ENCODE assay signal across 27 mouse cellular contexts in genomic region chr14:22715581-22716378, GRCm38 (mm10).
A peak's percentile ranks its signal among the peaks of the same experiment; 100 is the strongest.
DNase-seq lines count a peak whose midpoint lies in the region; ATAC-seq lines count a peak whose summit lies in the region.
"Had no signal": no experiment of that assay in that cellular context is flagged by ENCODE, and none has a peak within 500 bp of the region (broad histone marks: within the 10 kb centered on the region; RNA-seq: fewer than 3 reads in every experiment).

No protein-coding gene starts in this region.

- no peak overlapping the region for H3K4me3 ChIP-seq in lung, embryonic 15.5 days
- no peak overlapping the region for H3K4me3 ChIP-seq in kidney, embryonic 14.5 days (ENCODE audit: low read length)
- H3K4me3 ChIP-seq in limb, embryonic 10.5 days: no peak overlapping the region
- H3K4me3 ChIP-seq: embryonic facial prominence, embryonic 12.5 days; heart, adult 2 months; hindbrain, embryonic 12.5 days; midbrain, embryonic 13.5 days; neural tube, embryonic 13.5 days had no signal

- WGBS in lung, embryonic 15.5 days: 38% methylated on average over 6 of the region's 6 CpGs
- 53% methylated on average over 6 of the region's 6 CpGs for WGBS in kidney, embryonic 14.5 days
- WGBS in limb, embryonic 10.5 days: 75% methylated on average over 6 of the region's 6 CpGs

- H3K9me3 ChIP-seq in lung, embryonic 15.5 days: no peaks in the 10 kb centered on the region
- no peaks in the 10 kb centered on the region for H3K9me3 ChIP-seq in kidney, embryonic 14.5 days (ENCODE audit: control insufficient read depth, low read length)
- H3K9me3 ChIP-seq in limb, embryonic 10.5 days (replicated peaks): no peaks in the 10 kb centered on the region
- H3K9me3 ChIP-seq: embryonic facial prominence, embryonic 12.5 days; hindbrain, embryonic 12.5 days; midbrain, embryonic 13.5 days; neural tube, embryonic 13.5 days had no signal

- H3K27me3 ChIP-seq in lung, embryonic 15.5 days: no peaks in the 10 kb centered on the region
- no peaks in the 10 kb centered on the region for H3K27me3 ChIP-seq in kidney, embryonic 14.5 days (ENCODE audit: control insufficient read depth, insufficient read depth, low read length)
- H3K27me3 ChIP-seq in limb, embryonic 10.5 days (ENCODE audit: low read depth, poor library complexity, severe bottlenecking): peaks cover 24% of the 10 kb centered on the region
- H3K27me3 ChIP-seq: embryonic facial prominence, embryonic 12.5 days; hindbrain, embryonic 12.5 days had no signal

- 0 out of 2 replicates have a peak, but pooled peaks have one; percentile 44 for ATAC-seq in lung, embryonic 15.5 days (ENCODE audit: borderline replicate concordance, extremely low read depth, low FRiP score, low TSS enrichment)
- ATAC-seq in kidney, embryonic 14.5 days (ENCODE audit: low FRiP score, low TSS enrichment): peak; percentile 66
- ATAC-seq: forebrain, embryonic 14.5 days; hindbrain, postnatal 0 days; intestine, postnatal 0 days; midbrain, embryonic 13.5 days had no signal

- H3K4me1 ChIP-seq in lung, embryonic 15.5 days: peaks cover 22% of the 10 kb centered on the region; the same call in 1 of the 2 replicates
- peaks cover 7% of the 10 kb centered on the region; the same call in 1 of the 2 replicates for H3K4me1 ChIP-seq in kidney, embryonic 14.5 days (ENCODE audit: control insufficient read depth, insufficient read depth, low read length)
- peaks cover 18% of the 10 kb centered on the region for H3K4me1 ChIP-seq in limb, embryonic 10.5 days

- no peak overlapping the region for H3K4me2 ChIP-seq in lung, embryonic 15.5 days
- no peak overlapping the region for H3K4me2 ChIP-seq in kidney, embryonic 14.5 days (replicated peaks; ENCODE audit: low read depth, low read length)
- H3K4me2 ChIP-seq: embryonic facial prominence, embryonic 12.5 days; hindbrain, embryonic 12.5 days; midbrain, embryonic 13.5 days; neural tube, embryonic 13.5 days had no signal

- peak overlapping the region; percentile 29; the same call in 1 of the 2 replicates for H3K27ac ChIP-seq in lung, embryonic 15.5 days
- no peak overlapping the region; the same call in 1 of the 2 replicates for H3K27ac ChIP-seq in kidney, embryonic 14.5 days (ENCODE audit: low read depth, low read length)
- H3K27ac ChIP-seq in limb, embryonic 10.5 days: no peak overlapping the region
- H3K27ac ChIP-seq: embryonic facial prominence, embryonic 12.5 days; heart, adult 2 months; hindbrain, embryonic 12.5 days; hindbrain, postnatal 0 days; macrophage; midbrain, embryonic 13.5 days; neural tube, embryonic 13.5 days; stomach, postnatal 0 days had no signal

- no peaks in the 10 kb centered on the region for H3K36me3 ChIP-seq in lung, embryonic 15.5 days
- no peaks in the 10 kb centered on the region for H3K36me3 ChIP-seq in kidney, embryonic 14.5 days (ENCODE audit: control insufficient read depth, insufficient read depth, low read length)
- no peaks in the 10 kb centered on the region for H3K36me3 ChIP-seq in limb, embryonic 10.5 days
- H3K36me3 ChIP-seq: embryonic facial prominence, embryonic 12.5 days; hindbrain, embryonic 12.5 days; midbrain, embryonic 13.5 days; neural tube, embryonic 13.5 days had no signal

- no peak overlapping the region for H3K9ac ChIP-seq in lung, embryonic 15.5 days
- no peak overlapping the region for H3K9ac ChIP-seq in kidney, embryonic 14.5 days (ENCODE audit: low read depth, low read length)
- H3K9ac ChIP-seq: embryonic facial prominence, embryonic 12.5 days; hindbrain, embryonic 12.5 days; midbrain, embryonic 13.5 days; neural tube, embryonic 13.5 days had no signal

- DNase-seq in kidney, adult 11 months: peak; percentile 17
- no peak for DNase-seq in kidney, adult 18-20 months
- DNase-seq in lung, postnatal 14 days: no peak
- DNase-seq in limb, embryonic 10.5 days (ENCODE audit: low spot score): no peak
- no peak for DNase-seq in gastrocnemius, postnatal 4 days (ENCODE audit: low spot score in 2 of 2)
- DNase-seq: adrenal gland, postnatal 25 days; cerebellum, adult 11-12 months; cerebellum, adult 9-11 months; embryo, embryonic 11 days; gastrocnemius, postnatal 25 days; heart, adult 2 months; layer of hippocampus, adult 9-11 months; liver; right cerebral cortex, postnatal 4 days; thymus, adult 2 months; thymus, postnatal 36 days had no signal
